Mouse (Mus musculus) spleen, adult 2 months (tissue): ENCODE results near the gene Ank.

Source experiments
- CTCF ChIP-seq: fragments of 200-500 bp; IDR thresholded peaks from 2 replicates; pipeline ENCODE4 v1.5.1; 2011; ENCODE audit warnings: mild to moderate bottlenecking, inconsistent platforms; ENCODE audit not compliant: insufficient read depth, insufficient read length, insufficient replicate concordance; ENCODE audit errors: extremely low read depth
- POLR2A ChIP-seq: fragments of 200-500 bp; IDR thresholded peaks from 2 replicates; pipeline ENCODE4 v1.6.1; 2011; ENCODE audit warnings: low read depth, low read length, inconsistent platforms

DNA sequence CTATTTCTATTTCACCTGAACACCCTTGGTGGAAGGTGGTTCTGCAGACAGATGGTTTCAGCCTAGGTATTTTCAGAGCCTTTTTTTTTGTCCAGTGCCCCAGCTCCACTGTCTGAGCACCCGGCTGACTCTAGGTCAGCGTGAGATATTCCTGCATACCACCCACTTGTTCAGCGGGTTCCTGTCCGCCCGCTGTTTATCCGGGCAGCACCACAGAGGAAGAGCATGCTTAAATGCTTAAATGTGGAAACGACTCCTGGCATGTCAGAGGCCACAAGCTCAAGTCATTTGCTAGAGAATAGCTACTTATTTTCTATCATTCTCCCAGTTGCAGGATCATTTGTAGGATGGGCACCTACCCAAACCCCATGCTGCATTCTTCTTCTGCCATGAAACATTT, 41.7 kb downstream of the Ank start:
- no peak for TF ChIP-seq CTCF
- TF ChIP-seq POLR2A, result no peak
